Mouse (Mus musculus) megakaryocyte, embryonic 14.5 days (primary cell): ENCODE results near the gene Nell2. TPM values are rescaled to one million over a fixed set of nuclear protein-coding genes. Genes with fewer than 3 reads are reported as not detected.

Experiments used
- H3K27me3 ChIP-seq: replicated peaks from 2 replicates; pipeline ENCODE3; 2012; ENCODE audit warnings: inconsistent platforms
- H3K36me3 ChIP-seq: replicated peaks from 2 replicates; pipeline ENCODE3; 2012; ENCODE audit warnings: low read length, inconsistent platforms, mixed read lengths
- H3K4me1 ChIP-seq: 2 replicates; pipeline ENCODE4 v1.6.1; 2012; ENCODE audit warnings: inconsistent platforms
- H3K4me3 ChIP-seq: replicated peaks from 2 replicates; pipeline ENCODE3; 2012; ENCODE audit warnings: moderate library complexity, mild to moderate bottlenecking, inconsistent platforms
- H3K9me3 ChIP-seq: 2 replicates; pipeline ENCODE4 v1.6.1; 2012; ENCODE audit warnings: inconsistent platforms
- FLI1 ChIP-seq: IDR thresholded peaks from 2 replicates; pipeline ENCODE4 v1.6.1; 2012; ENCODE audit warnings: low read length, inconsistent platforms, mixed read lengths
- GATA1 ChIP-seq: IDR thresholded peaks from 3 replicates; pipeline ENCODE4 v1.6.1; 2012; ENCODE audit warnings: mixed read lengths, low read length, inconsistent platforms, borderline replicate concordance
- polyA plus RNA-seq: library from polyadenylated mRNA; stranded (reverse); fragments of >175 nt; gene quantifications from 2 replicates; pipeline ENCODE4 v1.2.3, GENCODE M21; 2012; ENCODE audit warnings: low replicate concordance; ENCODE audit not compliant: insufficient read depth

The Nell2 gene
- polyA plus RNA-seq, 1 experiment, result not detected

GRCm38 (mm10) chr15:95481585-95481984 is 46.8 kb downstream of the Nell2 start:
- H3K9me3 ChIP-seq, result peaks cover 4% of the 10 kb centered on the region; the same call in 1 of the 2 replicates
- no peak for TF ChIP-seq GATA1
- TF ChIP-seq FLI1, result no peak

GRCm38 (mm10) chr15:95476440-95476839 is 51.9 kb downstream of the Nell2 start:
- Histone ChIP-seq H3K36me3 (no peaks in the 10 kb centered on the region), H3K4me1 (no peaks in the 10 kb centered on the region), H3K9me3 (no peaks in the 10 kb centered on the region; the same call in 1 of the 2 replicates), H3K27me3 (no peaks in the 10 kb centered on the region), H3K4me3 (no peak overlapping the region)
- no peak for TF ChIP-seq FLI1
- TF ChIP-seq GATA1, result no peak

More at GRCm38 (mm10) chr15:95481585-95481984, 46.8 kb downstream of the Nell2 start:
- H3K36me3 ChIP-seq, result no peaks in the 10 kb centered on the region
- H3K4me1 ChIP-seq, result no peaks in the 10 kb centered on the region
- H3K27me3 ChIP-seq, result no peaks in the 10 kb centered on the region
- H3K4me3 ChIP-seq, result no peak overlapping the region

GRCm38 (mm10) chr15:95473976-95474375 is 54.4 kb downstream of the Nell2 start:
- Histone ChIP-seq H3K27me3 (no peaks in the 10 kb centered on the region), H3K36me3 (no peaks in the 10 kb centered on the region), H3K4me1 (no peaks in the 10 kb centered on the region), H3K4me3 (no peak overlapping the region), H3K9me3 (peaks cover 2% of the 10 kb centered on the region; the same call in 1 of the 2 replicates)
- TF ChIP-seq FLI1, result no peak
- TF ChIP-seq GATA1, result no peak

GRCm38 (mm10) chr15:95467195-95467594 is 61.2 kb downstream of the Nell2 start:
- Histone ChIP-seq H3K4me1 (no peaks in the 10 kb centered on the region), H3K4me3 (no peak overlapping the region), H3K27me3 (no peaks in the 10 kb centered on the region), H3K36me3 (no peaks in the 10 kb centered on the region), H3K9me3 (peaks cover 13% of the 10 kb centered on the region)
- no peak for TF ChIP-seq GATA1
- TF ChIP-seq FLI1, result no peak

GRCm38 (mm10) chr15:95460041-95460566 is 68.3 kb downstream of the Nell2 start:
- Histone ChIP-seq H3K27me3 (no peaks in the 10 kb centered on the region), H3K4me1 (no peaks in the 10 kb centered on the region), H3K9me3 (peaks cover 7% of the 10 kb centered on the region), H3K4me3 (no peak overlapping the region), H3K36me3 (no peaks in the 10 kb centered on the region)
- TF ChIP-seq FLI1 (no peak), GATA1 (no peak)

- H3K4me1 ChIP-seq, result no peaks in the 10 kb centered on the region
- H3K27me3 ChIP-seq, result no peaks in the 10 kb centered on the region
- peaks cover 12% of the 10 kb centered on the region; the same call in 1 of the 2 replicates for H3K9me3 ChIP-seq
- no peak overlapping the region for H3K4me3 ChIP-seq
- no peak for TF ChIP-seq GATA1
- no peak for TF ChIP-seq FLI1
- H3K36me3 ChIP-seq, result no peaks in the 10 kb centered on the region
These were observed 83.8 kb downstream of the Nell2 start for GRCm38 (mm10) chr15:95444586-95444985.

- peaks cover 19% of the 10 kb centered on the region for H3K9me3 ChIP-seq
- no peaks in the 10 kb centered on the region for H3K27me3 ChIP-seq
- H3K4me1 ChIP-seq, result no peaks in the 10 kb centered on the region
- H3K36me3 ChIP-seq, result no peaks in the 10 kb centered on the region
- H3K4me3 ChIP-seq, result no peak overlapping the region
- no peak for TF ChIP-seq GATA1
- no peak for TF ChIP-seq FLI1
These were observed 90.6 kb downstream of the Nell2 start for GRCm38 (mm10) chr15:95437740-95438139.

GRCm38 (mm10) chr15:95436261-95436660 is 92.1 kb downstream of the Nell2 start:
- TF ChIP-seq FLI1, result no peak
- TF ChIP-seq GATA1, result no peak
- no peaks in the 10 kb centered on the region for H3K4me1 ChIP-seq
- peaks cover 20% of the 10 kb centered on the region for H3K9me3 ChIP-seq
- no peaks in the 10 kb centered on the region for H3K27me3 ChIP-seq
- no peak overlapping the region for H3K4me3 ChIP-seq
- no peaks in the 10 kb centered on the region for H3K36me3 ChIP-seq

- no peaks in the 10 kb centered on the region for H3K4me1 ChIP-seq
- peaks cover 22% of the 10 kb centered on the region for H3K9me3 ChIP-seq
- no peaks in the 10 kb centered on the region for H3K36me3 ChIP-seq
- no peaks in the 10 kb centered on the region for H3K27me3 ChIP-seq
- H3K4me3 ChIP-seq, result no peak overlapping the region
- no peak for TF ChIP-seq FLI1
- TF ChIP-seq GATA1, result no peak
These were observed 97.1 kb downstream of the Nell2 start for GRCm38 (mm10) chr15:95431156-95431799.

GRCm38 (mm10) chr15:95430000-95430399 is 98.4 kb downstream of the Nell2 start:
- Histone ChIP-seq H3K36me3 (no peaks in the 10 kb centered on the region), H3K27me3 (no peaks in the 10 kb centered on the region), H3K4me3 (no peak overlapping the region), H3K9me3 (peaks cover 20% of the 10 kb centered on the region), H3K4me1 (no peaks in the 10 kb centered on the region)
- TF ChIP-seq FLI1 (no peak), GATA1 (no peak)
